Mouse (Mus musculus) E14TG2a.4 (cell line): ENCODE measurements at regions not wholly inside any gene's neighbourhood (a gene's known extent, or its start where the extent isn't known, plus 50 kb on each side); places are given as distances from the start of the nearest gene placed in this dataset.

Experiments
- H3K27me3 ChIP-seq: 2 replicates; pipeline ENCODE4 v1.6.1; 2014; ENCODE audit warnings: low read length, control low read depth; ENCODE audit not compliant: insufficient read depth
- H3K36me3 ChIP-seq: 2 replicates; pipeline ENCODE4 v1.6.1; 2014; ENCODE audit warnings: low read length, control low read depth; ENCODE audit not compliant: insufficient read depth
- H3K4me1 ChIP-seq: replicated peaks from 2 replicates; pipeline ENCODE4 v1.6.1; 2014; ENCODE audit warnings: low read depth, low read length, control low read depth
- H3K4me3 ChIP-seq: replicated peaks from 2 replicates; pipeline ENCODE4 v1.5.1; 2014; ENCODE audit warnings: mild to moderate bottlenecking, low read length
- H3K9me3 ChIP-seq: 2 replicates; pipeline ENCODE4 v1.6.1; 2014; ENCODE audit warnings: low read length, control low read depth
- CTCF ChIP-seq: conservative IDR thresholded peaks from 2 replicates; pipeline ENCODE4 v1.5.1; 2014; ENCODE audit warnings: low read length
- NANOG ChIP-seq: IDR thresholded peaks from 2 replicates; pipeline ENCODE4 v1.6.1; 2014; ENCODE audit warnings: borderline replicate concordance, low read length, mixed read lengths
- POU5F1 ChIP-seq: IDR thresholded peaks from 2 replicates; pipeline ENCODE4 v1.6.1; 2014; ENCODE audit warnings: low read length, borderline replicate concordance

- no peak for TF ChIP-seq POU5F1
- no peak for TF ChIP-seq CTCF
- TF ChIP-seq NANOG: no peak
- H3K9me3 ChIP-seq: no peaks in the 10 kb centered on the region
- peaks cover 38% of the 10 kb centered on the region for H3K4me1 ChIP-seq
- H3K4me3 ChIP-seq: no peak overlapping the region
- H3K27me3 ChIP-seq: peaks cover 10% of the 10 kb centered on the region; the same call in 1 of the 2 replicates
- H3K36me3 ChIP-seq: no peaks in the 10 kb centered on the region
Measured at GRCm38 (mm10) chr7:49686992-49687391, 50.3 kb upstream of the Dbx1 start.
